Mouse (Mus musculus) CD4-positive helper T cell, adult 2 months (primary cell): ENCODE data around the gene Anln.

Experiments used
- DNase-seq: peaks from one replicate; pipeline ENCODE4 v3.0.0-alpha.2; 2012; ENCODE audit warnings: low read depth, missing footprints, low spot score

Anln gene

GRCm38 (mm10) chr9:22402976-22403375 lies 14.0 kb upstream of the Anln start:
- no peak for DNase-seq

- no peak for DNase-seq
These were observed 13.0 kb upstream of the Anln start for GRCm38 (mm10) chr9:22402001-22402400.

- DNase-seq, result no peak
These were observed 10.0 kb upstream of the Anln start for GRCm38 (mm10) chr9:22399021-22399420.

GRCm38 (mm10) chr9:22394725-22395124 lies 5.7 kb upstream of the Anln start:
- no peak for DNase-seq

- DNase-seq, result no peak
These were observed 1.4 kb upstream of the Anln start for GRCm38 (mm10) chr9:22390390-22390789.

- no peak for DNase-seq
These were observed 803 bp upstream of the Anln start for GRCm38 (mm10) chr9:22389736-22390245.

GRCm38 (mm10) chr9:22388401-22388980 lies 497 bp downstream of the Anln start:
- DNase-seq, result no peak

GRCm38 (mm10) chr9:22387901-22388300 lies 1.1 kb downstream of the Anln start:
- no peak for DNase-seq

GRCm38 (mm10) chr9:22385890-22386289 lies 3.1 kb downstream of the Anln start:
- DNase-seq, result no peak

GRCm38 (mm10) chr9:22376086-22376485 lies 12.9 kb downstream of the Anln start:
- DNase-seq, result no peak

- no peak for DNase-seq
These were observed 16.2 kb downstream of the Anln start for GRCm38 (mm10) chr9:22372760-22373159.

- DNase-seq, result no peak
These were observed 21.0 kb downstream of the Anln start for GRCm38 (mm10) chr9:22368030-22368429.

- peak; percentile 29 for DNase-seq
These were observed 22.4 kb downstream of the Anln start for GRCm38 (mm10) chr9:22366621-22367020.

- no peak for DNase-seq
These were observed 22.8 kb downstream of the Anln start for GRCm38 (mm10) chr9:22366221-22366620.

GRCm38 (mm10) chr9:22360916-22361315 lies 28.1 kb downstream of the Anln start:
- DNase-seq, result no peak

- no peak for DNase-seq
These were observed 33.1 kb downstream of the Anln start for GRCm38 (mm10) chr9:22355919-22356318.

GRCm38 (mm10) chr9:22353901-22354300 lies 35.1 kb downstream of the Anln start:
- DNase-seq, result no peak

GRCm38 (mm10) chr9:22353465-22353864 lies 35.5 kb downstream of the Anln start:
- no peak for DNase-seq

GRCm38 (mm10) chr9:22340331-22340730 lies 48.7 kb downstream of the Anln start:
- no peak for DNase-seq

GRCm38 (mm10) chr9:22337217-22337616 lies 51.8 kb downstream of the Anln start:
- DNase-seq, result no peak

GRCm38 (mm10) chr9:22327475-22328387 lies 61.3 kb downstream of the Anln start:
- peak; percentile 89 for DNase-seq

GRCm38 (mm10) chr9:22327099-22327474 lies 61.9 kb downstream of the Anln start:
- no peak for DNase-seq

GRCm38 (mm10) chr9:22324579-22324978 lies 64.4 kb downstream of the Anln start:
- no peak for DNase-seq
